Mouse (Mus musculus) heart, embryonic 16.5 days (tissue): ENCODE results near the gene Pdhb. TPM values are rescaled to one million over a fixed set of nuclear protein-coding genes. Genes with fewer than 3 reads are reported as not detected.

Source experiments
- ATAC-seq: fragments of 200-750 bp; cut with Nextera tagmentation; replicated peaks from 2 replicates; pipeline ENCODE4 v1.8.0; 2017; ENCODE audit warnings: moderate number of reproducible peaks; ENCODE audit not compliant: insufficient read depth, low FRiP score; ENCODE audit errors: extremely low read depth
- H3K27ac ChIP-seq: fragments of 300-500 bp; sonication (generic); 2 replicates; pipeline ENCODE4 v1.5.1; 2014; ENCODE audit warnings: mild to moderate bottlenecking, low read length, control low read depth, moderate library complexity
- H3K27me3 ChIP-seq: fragments of 300-500 bp; sonication (generic); 2 replicates; pipeline ENCODE4 v1.6.1; 2014; ENCODE audit warnings: low read length, mixed read lengths; ENCODE audit not compliant: control insufficient read depth, insufficient read depth
- H3K36me3 ChIP-seq: fragments of 300-500 bp; sonication (generic); 2 replicates; pipeline ENCODE4 v1.6.1; 2014; ENCODE audit not compliant: control insufficient read depth, insufficient read depth
- H3K4me1 ChIP-seq: fragments of 300-500 bp; sonication (generic); 2 replicates; pipeline ENCODE4 v1.6.1; 2014; ENCODE audit warnings: low read length, mixed read lengths; ENCODE audit not compliant: control insufficient read depth, insufficient read depth
- H3K4me2 ChIP-seq: fragments of 300-500 bp; sonication (generic); 2 replicates; pipeline ENCODE4 v1.6.1; 2014; ENCODE audit warnings: low read depth, mild to moderate bottlenecking, control low read depth, low read length
- H3K4me3 ChIP-seq: fragments of 300-500 bp; sonication (generic); 2 replicates; pipeline ENCODE4 v1.5.1; 2014; ENCODE audit warnings: mild to moderate bottlenecking, control low read depth, low read length
- H3K9ac ChIP-seq: fragments of 300-500 bp; sonication (generic); 2 replicates; pipeline ENCODE4 v1.6.1; 2014; ENCODE audit warnings: low read length, control low read depth
- H3K9me3 ChIP-seq: fragments of 300-500 bp; sonication (generic); replicated peaks from 2 replicates; pipeline ENCODE4 v1.6.1; 2016; ENCODE audit warnings: low read length; ENCODE audit not compliant: control insufficient read depth
- WGBS: fragments of 180-500 bp; shearing (Covaris S2); extraction: QIAGEN DNeasy Blood & Tissue Kit; methylation state at CpG from one replicate; pipeline ENCODE4 v1.1.7; 2014; 5-methylcytosine and 5-hydroxymethylcytosine counted together
- polyA plus RNA-seq: library from polyadenylated mRNA; unstranded; fragments of >200 nt; fragmentation: Nextera tagmentation; extraction: Ambion mirVana; gene quantifications from 2 replicates; pipeline ENCODE4 v1.2.1, GENCODE M21; 2015

Pdhb gene
- polyA plus RNA-seq, 1 experiment from 2014 or later: 733 TPM

DNA sequence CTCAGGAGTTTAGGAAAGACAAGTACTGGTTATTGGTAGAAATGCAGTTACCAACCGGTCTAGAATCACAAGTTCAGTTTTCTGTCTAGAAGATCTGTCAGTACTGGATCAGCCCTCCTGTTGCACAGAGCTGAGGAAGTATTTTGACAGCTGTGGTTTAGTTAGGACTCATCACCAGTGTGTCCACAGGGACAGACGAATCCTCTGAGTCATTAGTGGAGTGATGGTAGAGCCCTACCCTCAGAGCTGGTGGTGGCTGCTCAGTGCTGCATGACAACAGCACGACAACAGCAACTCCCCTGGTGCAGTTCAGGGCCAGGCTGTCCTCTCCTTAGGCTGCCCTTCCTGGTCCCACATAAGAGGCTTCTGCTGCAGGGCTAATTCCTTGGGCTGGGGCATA lies 18.8 kb downstream of the Pdhb start:
- Histone ChIP-seq H3K4me2 (no peak overlapping the region), H3K27me3 (no peaks in the 10 kb centered on the region), H3K4me3 (no peak overlapping the region), H3K4me1 (no peaks in the 10 kb centered on the region), H3K27ac (no peak overlapping the region), H3K9me3 (no peaks in the 10 kb centered on the region), H3K36me3 (peaks cover 20% of the 10 kb centered on the region), H3K9ac (no peak overlapping the region)
- ATAC-seq: no peak
- WGBS: 74% methylated on average over 3 of the region's 3 CpGs

DNA sequence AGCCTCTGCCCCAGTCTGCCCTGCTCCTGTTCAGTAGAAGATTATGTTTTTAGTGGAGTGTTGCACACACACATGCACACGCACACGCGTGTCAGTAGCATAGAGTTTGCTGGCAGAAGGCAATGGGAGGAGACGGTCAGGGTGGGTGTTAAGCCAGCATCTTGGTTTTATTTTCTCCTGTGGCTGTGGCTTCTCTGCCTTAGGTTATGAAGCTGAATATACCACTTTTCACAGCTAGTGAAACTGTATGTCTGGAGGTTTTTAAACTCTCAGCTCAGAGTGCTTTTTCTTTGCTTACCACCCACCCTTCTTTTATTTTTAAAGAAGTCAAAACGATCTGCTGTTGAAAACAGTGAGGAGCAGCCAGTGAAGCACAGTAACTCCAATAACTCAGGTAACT lies 21.1 kb downstream of the Pdhb start:
- Histone ChIP-seq H3K4me1 (0 out of 2 replicates have a peak, but pooled peaks cover under 1% of the 10 kb centered on the region), H3K4me2 (no peak overlapping the region), H3K9ac (no peak overlapping the region), H3K4me3 (no peak overlapping the region), H3K27ac (no peak overlapping the region), H3K27me3 (no peaks in the 10 kb centered on the region), H3K9me3 (no peaks in the 10 kb centered on the region), H3K36me3 (peaks cover 25% of the 10 kb centered on the region)
- ATAC-seq: no peak
- WGBS: 92% methylated on average over 5 of the region's 5 CpGs

DNA sequence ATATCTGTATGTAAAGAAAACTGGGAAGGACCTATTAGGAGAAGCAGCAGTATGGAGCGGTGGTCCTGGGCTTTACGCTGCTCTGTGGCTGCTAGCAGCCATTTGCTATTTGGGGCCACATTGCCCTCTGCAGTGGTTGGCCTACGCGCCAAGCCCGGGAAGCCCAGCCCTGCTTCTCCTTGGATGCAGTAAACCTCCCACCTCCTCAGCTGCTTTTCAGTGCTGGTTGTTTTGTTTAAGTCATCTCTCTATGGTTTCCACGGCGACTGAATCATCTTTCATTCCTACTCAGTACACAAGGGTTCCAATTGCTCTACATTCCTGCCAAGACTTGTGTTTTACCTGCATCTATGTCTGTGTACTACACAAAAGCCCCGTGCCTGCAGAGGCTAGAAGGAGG lies 24.0 kb downstream of the Pdhb start:
- H3K27ac ChIP-seq: no peak overlapping the region
- no peak for ATAC-seq
- H3K4me2 ChIP-seq: no peak overlapping the region
- no peak overlapping the region for H3K9ac ChIP-seq
- H3K27me3 ChIP-seq: no peaks in the 10 kb centered on the region
- 87% methylated on average over 8 of the region's 8 CpGs for WGBS
- 0 out of 2 replicates have a peak, but pooled peaks cover 5% of the 10 kb centered on the region for H3K4me1 ChIP-seq
- peaks cover 28% of the 10 kb centered on the region for H3K36me3 ChIP-seq
- no peak overlapping the region for H3K4me3 ChIP-seq
- no peaks in the 10 kb centered on the region for H3K9me3 ChIP-seq

DNA sequence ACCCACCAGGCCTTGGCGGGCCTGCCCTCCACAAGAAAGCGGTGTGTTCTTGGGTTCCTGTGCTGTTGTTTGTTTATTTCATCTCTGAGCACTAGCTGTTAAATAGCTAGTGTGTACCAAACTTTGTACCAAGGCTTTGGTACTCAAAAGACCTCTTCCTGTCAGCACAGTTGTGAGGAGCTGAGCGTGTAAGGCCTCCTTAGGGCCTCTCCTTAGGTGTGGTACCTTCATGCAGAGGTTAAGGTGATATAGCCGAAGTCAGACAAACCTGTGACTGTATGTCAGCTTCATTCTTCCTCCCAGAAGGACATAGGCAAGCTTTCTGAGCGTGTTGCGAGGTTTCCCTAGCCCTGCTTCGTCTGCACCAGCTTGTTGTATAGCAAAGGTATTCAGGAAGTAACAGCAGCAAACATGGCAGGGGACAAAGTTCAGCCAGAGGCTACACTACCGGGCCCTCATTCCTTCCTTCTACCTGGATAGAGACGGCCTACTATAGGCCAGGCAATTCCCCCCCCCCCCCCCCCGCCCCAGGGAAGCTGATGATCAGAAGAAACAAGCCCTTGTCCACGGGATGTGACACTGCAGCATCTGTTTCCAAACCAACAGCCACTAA lies 26.1 kb downstream of the Pdhb start:
- Histone ChIP-seq H3K9me3 (no peaks in the 10 kb centered on the region), H3K4me3 (no peak overlapping the region), H3K36me3 (peaks cover 34% of the 10 kb centered on the region), H3K4me1 (0 out of 2 replicates have a peak, but pooled peaks cover 5% of the 10 kb centered on the region), H3K27ac (no peak overlapping the region), H3K4me2 (no peak overlapping the region), H3K9ac (no peak overlapping the region), H3K27me3 (no peaks in the 10 kb centered on the region)
- ATAC-seq: no peak
- WGBS: 84% methylated on average over 10 of the region's 11 CpGs

DNA sequence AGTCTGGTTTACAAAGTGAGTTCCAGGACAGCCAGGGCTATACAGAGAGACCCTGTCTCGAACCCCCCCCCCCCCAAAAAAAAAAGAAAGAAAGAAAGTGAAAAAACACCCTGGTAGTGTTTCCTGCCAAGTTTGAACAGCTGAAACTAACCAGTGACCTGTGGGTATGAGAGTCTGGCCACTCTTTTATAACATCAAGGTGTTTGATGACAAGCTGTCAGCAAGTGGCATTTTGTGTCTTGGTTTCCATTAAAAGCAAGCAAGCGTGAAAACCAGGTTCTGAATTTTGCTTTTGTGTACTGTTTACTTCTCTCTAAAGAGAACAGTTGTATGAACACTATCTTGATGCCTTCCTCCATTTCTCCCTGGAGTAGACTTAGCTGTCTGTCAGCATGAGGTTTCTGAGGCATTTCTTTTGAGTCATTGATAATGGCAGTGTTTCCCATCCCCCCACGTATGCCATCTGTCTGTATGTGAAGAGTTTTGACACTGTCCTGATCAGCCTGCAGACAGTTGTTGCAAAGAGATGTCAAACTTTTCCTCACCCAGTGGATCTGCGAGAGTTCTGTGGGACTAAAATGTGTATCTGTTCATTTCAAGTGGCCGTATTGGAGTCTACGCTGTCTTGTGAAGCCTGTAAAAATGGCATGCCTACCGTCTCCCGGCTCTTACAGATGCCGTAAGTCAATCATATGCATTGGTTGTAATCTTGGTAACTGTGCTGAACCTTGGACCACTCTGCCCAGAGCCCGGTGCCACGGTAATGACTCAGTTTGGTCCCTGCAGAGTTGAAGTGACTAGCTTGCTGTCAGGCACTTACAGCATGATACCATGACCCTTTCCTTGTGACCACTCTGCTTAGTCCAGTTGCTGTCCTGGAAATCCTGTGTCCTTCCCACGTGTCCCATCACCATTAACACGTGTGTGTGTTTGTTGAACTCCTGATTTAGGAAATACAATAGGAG lies 26.9 kb downstream of the Pdhb start:
- Histone ChIP-seq H3K27ac (peak overlapping the region; percentile 3; the same call in 1 of the 2 replicates), H3K36me3 (peaks cover 32% of the 10 kb centered on the region), H3K9ac (no peak overlapping the region), H3K9me3 (no peaks in the 10 kb centered on the region), H3K4me1 (0 out of 2 replicates have a peak, but pooled peaks cover 5% of the 10 kb centered on the region), H3K27me3 (no peaks in the 10 kb centered on the region), H3K4me3 (no peak overlapping the region), H3K4me2 (no peak overlapping the region)
- 53% methylated on average over 13 of the region's 13 CpGs for WGBS
- peak; percentile 32; the same call in 1 of the 2 replicates for ATAC-seq

DNA sequence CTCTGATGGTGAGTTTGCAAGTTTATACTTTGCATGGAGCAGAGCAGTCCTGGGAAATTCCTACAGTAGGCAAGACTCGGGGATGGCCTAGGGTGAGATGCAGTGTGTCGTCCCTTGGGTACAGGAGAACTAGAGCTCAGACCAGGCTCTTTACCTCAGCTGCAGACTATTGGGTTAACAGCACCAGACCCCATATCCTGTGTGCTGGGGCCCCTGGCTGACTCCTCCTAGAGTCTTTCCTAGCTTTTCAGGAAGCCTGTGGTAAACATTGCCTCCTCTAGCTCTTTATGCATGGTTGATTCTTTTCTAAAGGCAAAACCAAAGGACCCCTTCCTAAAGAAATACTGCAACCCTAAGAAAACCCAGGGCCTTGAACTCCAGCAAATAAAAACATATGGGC lies 31.7 kb downstream of the Pdhb start:
- H3K4me3 ChIP-seq: no peak overlapping the region
- no peaks in the 10 kb centered on the region for H3K9me3 ChIP-seq
- peaks cover 26% of the 10 kb centered on the region for H3K36me3 ChIP-seq
- no peaks in the 10 kb centered on the region for H3K4me1 ChIP-seq
- no peak overlapping the region for H3K9ac ChIP-seq
- WGBS: 87% methylated on average over 2 of the region's 2 CpGs
- H3K27ac ChIP-seq: no peak overlapping the region
- H3K27me3 ChIP-seq: no peaks in the 10 kb centered on the region
- H3K4me2 ChIP-seq: no peak overlapping the region
- ATAC-seq: no peak

DNA sequence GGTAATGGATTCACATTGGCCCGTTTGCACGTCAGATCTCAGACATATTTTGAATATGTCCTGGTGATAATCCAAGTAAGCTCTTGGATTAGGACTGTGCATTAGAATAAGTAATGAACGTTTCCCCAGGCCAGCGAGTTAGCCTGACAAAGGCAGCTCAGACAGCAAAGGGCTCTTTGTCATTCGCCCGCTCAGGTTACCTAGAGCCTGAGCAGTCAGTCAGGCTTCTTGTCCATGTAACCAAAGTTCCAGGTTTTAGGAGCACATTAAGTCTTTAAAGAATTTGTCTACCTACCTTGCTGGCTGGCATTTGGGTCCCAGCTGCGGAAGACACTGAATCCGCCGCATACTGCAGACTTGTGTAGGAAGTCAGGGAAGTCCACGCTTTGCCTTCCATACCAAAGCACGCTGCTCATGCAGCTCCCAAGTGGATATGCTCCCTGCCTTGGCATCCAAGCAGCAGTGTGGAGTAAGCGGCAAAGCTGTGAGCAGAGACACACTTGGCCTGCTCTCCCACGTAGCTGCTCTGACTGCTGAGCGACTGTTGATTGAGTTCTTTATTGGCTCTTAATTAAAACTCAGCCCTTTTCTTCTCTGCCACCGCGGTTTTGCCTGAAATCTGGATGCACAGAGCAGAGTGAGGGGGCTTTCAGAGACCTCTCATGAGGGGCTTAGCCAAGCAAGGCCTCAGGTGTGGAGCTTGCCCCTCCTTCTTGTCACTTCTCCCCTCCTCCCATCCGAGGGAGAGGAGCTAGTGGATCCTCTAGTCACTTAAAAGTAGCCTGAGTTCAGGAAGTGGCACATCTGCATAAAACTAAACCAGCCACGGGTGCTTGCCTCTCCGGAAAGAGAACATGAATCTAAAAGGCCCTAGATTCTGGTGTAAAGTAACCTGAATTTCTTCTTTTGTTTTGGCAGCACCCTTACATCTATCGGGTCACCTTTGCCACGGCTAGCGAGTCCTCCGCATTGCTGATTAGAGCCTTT lies 32.8 kb downstream of the Pdhb start:
- Histone ChIP-seq H3K27ac (no peak overlapping the region), H3K9me3 (no peaks in the 10 kb centered on the region), H3K4me3 (no peak overlapping the region), H3K4me1 (no peaks in the 10 kb centered on the region; the same call in 1 of the 2 replicates), H3K36me3 (peaks cover 26% of the 10 kb centered on the region), H3K9ac (no peak overlapping the region), H3K27me3 (no peaks in the 10 kb centered on the region), H3K4me2 (no peak overlapping the region)
- 81% methylated on average over 23 of the region's 23 CpGs for WGBS
- ATAC-seq: no peak

DNA sequence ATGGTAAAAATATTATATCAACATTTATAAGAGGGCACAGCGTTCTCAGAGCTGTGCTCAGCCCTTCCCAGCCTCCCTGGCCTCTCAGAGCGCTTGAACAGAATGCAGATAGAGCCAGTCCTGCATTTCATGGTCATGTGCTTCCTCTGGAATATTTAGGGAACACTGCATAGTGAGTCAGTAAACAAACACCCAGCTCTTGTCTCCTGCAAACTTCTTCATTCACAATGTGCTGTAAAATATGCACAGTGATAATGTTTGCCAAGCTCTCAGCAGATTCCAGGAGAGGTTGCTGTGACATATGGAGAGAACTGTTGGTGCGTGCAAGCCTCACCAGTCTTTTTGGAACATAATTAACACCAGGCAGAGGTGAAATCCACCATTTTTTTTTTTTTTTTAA lies 37.7 kb downstream of the Pdhb start:
- Histone ChIP-seq H3K4me2 (no peak overlapping the region), H3K36me3 (peaks cover 3% of the 10 kb centered on the region), H3K27me3 (no peaks in the 10 kb centered on the region), H3K4me3 (no peak overlapping the region), H3K27ac (peak overlapping the region; percentile 92), H3K9me3 (no peaks in the 10 kb centered on the region), H3K4me1 (peaks cover 12% of the 10 kb centered on the region), H3K9ac (no peak overlapping the region)
- peak; percentile 90 for ATAC-seq
- 32% methylated on average over 3 of the region's 3 CpGs for WGBS
